Mouse (Mus musculus): ENCODE results near the gene Spata17. TPM values are rescaled to one million over a fixed set of nuclear protein-coding genes. Genes with fewer than 3 reads are reported as not detected.

The Spata17 gene
- total RNA-seq (2015), result not detected in 2 replicates
- total RNA-seq (2017), result not detected in 2 replicates

DNA sequence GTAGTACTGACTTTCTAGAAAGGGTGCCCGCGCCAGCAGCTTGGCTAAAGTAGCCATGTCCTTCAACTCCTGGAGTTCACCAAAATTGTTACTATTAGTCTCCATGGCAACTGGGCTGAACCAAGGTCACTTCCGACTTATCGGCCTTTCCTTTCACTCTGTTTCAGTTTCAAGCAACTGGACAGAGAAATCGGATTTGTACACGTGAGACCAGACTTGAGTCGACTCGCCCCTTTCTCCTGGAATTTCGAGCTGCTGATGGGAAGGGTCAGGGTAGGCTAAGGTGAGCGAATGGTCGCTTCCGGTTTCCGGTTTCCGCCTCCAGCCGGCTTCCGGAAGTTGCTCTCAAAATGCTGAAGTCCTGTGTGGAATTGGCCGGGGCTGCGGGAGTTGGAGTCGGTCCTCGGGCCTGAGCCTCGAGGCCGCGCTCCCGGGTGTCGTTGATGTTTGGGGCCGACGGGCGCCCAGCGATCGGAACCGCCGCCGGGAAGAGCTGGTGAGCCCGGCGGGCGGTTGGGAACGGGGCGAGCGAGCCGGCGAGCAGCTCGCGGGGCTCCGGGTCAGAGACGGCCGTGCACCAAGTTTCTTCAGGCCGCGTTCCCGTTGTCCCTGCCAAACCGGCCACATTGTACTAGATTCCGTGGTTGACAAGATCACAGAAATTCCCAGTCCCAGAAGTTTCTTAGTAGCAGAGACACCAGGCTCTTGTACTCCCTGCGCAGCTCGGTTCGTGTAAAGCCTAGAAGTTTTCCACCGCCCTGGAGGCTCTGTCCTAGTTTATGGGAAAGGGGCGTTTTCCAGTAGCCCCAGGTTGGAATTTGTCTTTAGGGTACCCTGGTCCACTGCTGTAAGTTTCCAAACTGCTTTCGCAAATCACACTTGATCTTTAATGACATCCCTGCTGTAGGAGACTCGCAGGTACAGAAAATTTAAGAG lies at the start of gene Spata17, which contains the start of gene Gpatch2:
Gene Spata17, minus strand, starts transcription at position 285 of the 936 bp plus-strand sequence.
Gene Gpatch2, plus strand, starts transcription at position 328 of the 936 bp plus-strand sequence.
- peak; percentile 94 for ATAC-seq (ENCODE audit: poor library complexity, severe bottlenecking)

DNA sequence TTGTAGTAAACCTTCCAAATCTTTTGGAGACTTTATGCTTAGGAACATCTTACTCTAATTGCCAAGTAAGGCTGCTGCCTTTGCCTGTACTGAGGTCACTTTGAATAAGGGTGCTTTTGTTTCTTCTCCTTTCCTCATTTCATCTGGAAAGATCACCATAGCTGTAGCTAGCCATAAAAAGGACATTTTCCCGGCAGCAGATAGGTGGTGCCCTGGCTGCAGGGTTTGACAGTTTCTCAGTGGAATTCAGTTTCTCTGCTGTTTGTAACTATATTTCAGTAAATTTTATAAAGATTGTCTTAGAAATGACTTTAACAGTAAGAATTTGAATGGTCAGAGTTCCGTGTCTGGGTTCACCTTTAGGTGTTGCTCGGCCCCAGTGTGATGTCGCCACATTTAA lies 43.5 kb upstream of the Spata17 start:
- no peak for ATAC-seq (ENCODE audit: poor library complexity, severe bottlenecking)

DNA sequence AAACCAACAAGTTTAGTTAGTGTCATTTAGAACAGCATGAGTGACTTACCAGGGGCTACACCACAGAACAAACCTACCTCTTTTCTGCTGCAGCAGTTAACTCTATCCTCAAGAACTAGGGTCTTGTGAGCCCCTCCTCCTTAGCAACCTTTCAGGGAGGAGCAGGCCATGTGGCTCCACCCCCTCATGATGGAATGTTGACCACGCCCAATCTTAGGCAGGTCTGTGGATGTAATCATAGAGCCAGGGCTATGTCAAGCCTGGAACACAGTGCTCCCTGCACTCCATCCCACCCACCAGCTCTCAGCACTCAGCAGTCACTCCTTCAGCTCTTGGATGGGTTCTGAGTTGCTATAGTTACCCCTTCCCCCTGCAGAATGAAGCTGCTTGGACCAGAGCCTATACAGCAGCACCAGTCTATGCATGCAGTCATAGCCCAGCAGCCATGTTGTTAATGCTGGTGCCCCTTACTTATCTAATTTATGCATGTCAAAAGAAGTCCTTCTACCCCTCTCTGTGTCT lies 35.5 kb upstream of the Spata17 start:
- no peak for ATAC-seq (ENCODE audit: poor library complexity, severe bottlenecking)

DNA sequence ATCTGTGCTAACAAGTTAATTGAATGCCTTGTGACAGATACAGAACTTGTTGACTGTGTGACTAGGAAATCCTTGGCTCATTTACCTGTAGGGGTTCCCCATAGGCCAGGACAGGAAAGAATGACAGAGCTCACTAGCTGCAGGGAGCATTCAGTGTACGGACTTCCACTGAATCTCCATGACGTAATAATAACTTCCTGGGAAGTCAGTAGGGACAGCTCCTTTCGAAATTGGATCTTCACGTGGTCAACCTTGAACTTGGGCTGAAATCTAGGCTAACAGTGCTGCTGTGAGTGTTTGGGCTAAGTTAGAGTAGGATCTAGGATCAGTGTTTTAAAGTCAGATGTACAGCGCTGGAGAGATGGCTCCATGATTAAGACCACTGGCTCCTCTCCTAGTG lies 29.5 kb upstream of the Spata17 start:
- no peak for ATAC-seq (ENCODE audit: poor library complexity, severe bottlenecking)

DNA sequence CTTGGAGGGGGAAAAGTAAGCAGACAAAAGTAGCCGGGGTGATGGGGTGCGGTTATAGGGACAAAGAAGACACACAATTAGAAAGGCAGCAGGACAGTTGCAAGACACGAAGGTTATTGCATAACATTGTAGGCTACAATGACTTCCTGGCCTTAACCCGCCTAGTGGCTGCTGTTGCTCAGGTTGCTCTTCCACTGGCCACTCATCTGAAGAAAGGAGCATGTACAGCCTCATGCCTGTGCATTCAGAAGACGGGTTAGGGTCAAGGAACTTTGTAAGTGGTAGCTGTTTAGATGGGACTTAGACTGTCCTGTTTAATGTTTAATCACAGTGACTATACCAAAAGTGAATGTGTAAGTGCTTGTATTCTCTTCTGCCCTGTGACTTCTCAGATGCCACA lies 26.1 kb upstream of the Spata17 start:
- ATAC-seq (ENCODE audit: poor library complexity, severe bottlenecking), result peak; percentile 81

DNA sequence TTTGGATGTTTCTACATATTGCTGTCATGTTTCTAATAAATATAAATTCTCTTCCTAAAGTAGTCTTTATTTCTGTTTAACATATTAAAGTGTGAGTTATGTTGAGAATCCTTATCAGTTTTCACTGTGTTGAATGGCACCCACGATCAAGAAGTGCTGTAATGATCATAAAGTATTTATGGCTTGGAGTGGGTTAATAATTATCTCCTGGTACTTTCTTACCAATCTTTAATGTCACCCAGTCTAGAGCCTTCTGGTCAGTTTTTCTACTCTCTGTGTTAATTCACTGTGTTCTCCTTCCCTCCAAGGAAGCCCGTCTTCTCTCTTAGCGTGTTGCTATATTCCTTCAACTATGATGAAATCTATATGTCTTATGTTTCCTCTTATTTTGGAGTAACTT lies 25.0 kb upstream of the Spata17 start:
- no peak for ATAC-seq (ENCODE audit: poor library complexity, severe bottlenecking)

DNA sequence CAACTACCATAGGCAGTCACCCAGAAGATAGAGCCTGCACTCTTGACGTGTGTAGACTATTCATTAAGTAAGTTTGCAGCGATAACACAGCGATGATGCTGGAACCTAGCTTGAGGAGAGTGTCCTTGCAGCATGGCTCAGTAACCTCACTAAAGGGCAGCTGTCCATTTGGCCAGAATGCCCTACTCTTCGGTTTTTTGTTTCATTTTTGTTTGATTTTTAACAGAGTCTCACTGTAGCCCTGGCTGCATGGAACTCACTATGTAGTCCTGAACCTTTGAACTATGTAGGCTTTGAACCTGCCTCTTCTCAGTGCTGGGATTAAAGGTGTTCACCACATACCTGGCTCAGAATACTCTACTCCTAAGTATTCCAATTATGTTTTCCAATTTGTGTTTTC lies 22.8 kb upstream of the Spata17 start:
- no peak for ATAC-seq (ENCODE audit: poor library complexity, severe bottlenecking)

DNA sequence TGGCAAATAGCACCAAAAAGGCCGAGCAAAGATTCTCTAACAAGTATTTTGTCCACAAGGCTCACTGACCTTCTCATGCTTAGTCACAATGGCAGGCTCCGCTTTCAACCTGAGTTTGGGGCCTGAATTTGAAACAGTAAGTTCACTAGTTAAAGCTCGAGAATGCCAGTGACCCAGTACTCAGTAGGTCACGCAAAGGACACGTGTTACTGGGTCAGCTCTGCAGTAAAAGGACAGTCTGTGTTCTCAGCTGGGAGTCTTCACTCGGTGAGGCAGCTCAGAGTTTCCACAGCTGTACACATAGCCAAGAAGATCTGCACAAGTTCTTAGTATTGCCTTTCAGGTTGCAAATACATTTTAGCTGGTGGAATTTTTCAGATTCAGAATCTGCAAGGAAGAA lies 21.0 kb upstream of the Spata17 start:
- ATAC-seq (ENCODE audit: poor library complexity, severe bottlenecking), result no peak

DNA sequence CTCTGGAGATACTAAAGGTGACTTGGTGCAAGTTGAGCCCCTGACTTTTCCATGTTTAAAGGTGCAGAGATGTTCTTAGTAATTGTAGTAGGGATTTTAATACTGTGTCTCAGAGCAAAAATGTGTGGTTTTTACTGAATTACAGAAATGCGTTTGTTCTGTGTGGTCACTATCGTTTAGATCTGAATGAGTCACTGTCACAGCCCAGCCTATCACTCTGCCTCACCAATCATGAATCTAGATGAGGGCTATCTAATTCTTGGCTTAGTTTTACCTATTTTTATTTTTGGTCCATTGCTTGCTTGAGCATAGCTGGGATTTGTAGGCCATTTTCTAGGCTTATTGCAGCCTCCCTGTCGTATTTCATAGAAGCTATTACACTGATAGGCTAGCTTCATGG lies 19.9 kb upstream of the Spata17 start:
- no peak for ATAC-seq (ENCODE audit: poor library complexity, severe bottlenecking)

DNA sequence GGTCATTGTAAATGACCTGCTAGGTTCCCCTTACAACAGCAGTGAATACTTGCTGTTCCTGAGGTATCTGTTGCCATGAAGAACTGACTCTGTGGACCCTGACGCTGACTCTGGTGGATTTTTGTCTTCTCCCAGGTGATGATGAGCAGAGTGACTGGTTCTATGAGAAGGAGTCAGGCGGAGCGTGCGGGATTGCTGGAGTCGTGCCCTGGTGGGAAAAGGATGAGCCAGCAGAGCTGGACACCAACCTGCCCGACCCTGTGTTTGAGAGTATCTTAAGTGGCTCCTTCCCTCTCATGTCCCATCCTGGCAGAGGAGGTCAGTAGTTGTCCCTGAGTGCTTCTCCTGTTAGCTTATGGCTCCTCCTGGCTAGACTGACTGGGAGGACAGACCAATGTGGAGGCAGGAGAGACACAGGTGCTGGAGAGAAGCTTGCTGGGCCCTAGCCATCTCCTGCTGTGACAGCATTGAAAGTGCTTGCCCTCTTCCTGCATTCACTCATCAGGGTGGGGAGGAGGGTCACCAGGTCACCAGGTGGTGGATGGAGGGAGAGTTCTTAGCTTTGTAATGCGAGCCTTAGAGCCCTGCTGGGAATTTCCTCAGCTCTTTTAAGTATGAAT lies 17.8 kb upstream of the Spata17 start:
- ATAC-seq (ENCODE audit: poor library complexity, severe bottlenecking), result no peak

DNA sequence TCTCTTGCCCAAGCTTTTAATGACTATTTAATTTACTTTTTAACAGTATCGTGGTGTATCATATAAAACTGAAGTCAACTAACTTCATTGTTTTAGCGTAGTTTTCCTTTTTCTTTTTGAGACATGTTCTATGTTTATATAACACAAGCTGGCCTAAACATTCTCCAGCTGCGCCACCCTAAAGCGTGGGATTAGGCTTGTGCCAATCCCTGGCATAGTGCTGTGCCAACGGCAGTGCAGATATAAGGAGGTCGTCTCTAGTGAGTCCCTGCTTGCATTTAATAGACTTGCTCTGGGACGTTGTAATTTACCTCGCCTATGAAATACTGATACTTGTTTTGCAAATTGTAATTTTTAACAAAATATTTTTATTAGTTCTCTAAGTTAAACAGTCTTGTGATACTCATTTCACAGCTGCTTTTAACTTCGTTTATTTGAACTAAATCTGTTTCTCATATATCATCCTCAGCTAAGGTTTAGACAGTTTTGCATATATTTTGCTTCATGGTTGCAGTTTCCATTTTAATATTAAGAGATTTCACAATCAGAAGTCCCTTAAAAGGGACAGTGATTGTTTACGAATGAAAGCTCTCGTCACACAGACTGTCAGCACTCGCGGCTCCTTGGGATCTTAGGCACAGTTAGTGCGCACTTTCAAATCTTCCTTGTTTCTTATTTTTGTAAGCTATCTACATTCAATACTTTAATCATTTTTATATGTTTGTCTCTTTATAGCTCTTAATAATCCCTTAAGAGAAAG lies 17.1 kb upstream of the Spata17 start:
- no peak for ATAC-seq (ENCODE audit: poor library complexity, severe bottlenecking)

DNA sequence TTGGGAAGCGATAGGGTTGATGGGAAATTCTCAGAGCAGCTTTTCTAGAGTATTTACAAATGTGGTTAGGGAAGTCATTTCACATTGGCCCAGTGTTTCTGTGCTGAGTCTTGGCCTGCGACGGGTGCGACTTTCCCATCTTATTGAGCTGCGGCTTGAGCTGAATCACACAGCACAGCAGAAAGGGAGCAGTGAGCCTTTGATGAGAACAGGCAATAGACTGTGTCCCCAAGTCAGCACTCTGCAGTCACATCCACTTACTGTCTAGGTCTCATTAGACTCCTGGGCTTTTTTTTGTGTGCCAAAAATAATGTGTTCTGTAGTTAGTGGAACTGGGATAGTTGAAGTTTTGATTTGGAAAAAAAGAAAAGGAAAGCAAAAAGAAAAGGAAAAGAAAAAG lies 15.0 kb upstream of the Spata17 start:
- ATAC-seq (ENCODE audit: poor library complexity, severe bottlenecking), result no peak

DNA sequence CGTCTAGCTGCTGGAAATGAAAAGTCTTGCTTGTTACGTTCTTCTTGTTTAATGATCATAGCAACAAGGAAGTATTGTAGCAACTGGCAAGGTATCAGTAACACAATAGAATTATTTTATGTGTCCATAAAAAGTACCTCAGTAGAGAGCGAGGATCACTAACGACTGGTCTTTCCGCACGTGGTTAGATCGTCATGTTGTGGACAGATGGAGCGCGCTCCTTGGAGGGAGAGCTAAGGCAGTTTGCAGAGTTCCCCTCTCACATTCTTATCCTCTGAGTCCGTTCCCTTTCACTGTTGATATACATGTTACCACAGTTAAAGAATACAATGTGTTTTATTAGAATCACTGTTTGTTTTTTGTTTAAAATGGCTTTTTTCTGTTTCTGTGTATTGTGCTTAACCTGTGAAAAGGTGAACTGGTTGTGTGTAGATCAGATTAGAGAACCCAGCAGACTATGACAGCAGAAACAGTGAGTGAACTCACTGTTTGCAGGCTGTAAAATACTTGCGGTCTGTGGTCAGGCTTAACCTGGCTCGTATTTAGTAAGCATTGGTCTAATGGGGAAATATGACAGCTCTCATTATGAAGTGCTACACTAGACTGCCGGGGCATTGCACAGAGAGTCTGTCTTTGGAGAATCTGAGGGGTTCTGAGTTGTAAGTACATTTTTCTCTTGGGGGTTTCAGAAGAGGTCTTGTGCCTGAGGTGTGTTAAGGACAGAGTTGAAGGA lies 13.3 kb upstream of the Spata17 start:
- peak; percentile 82 for ATAC-seq (ENCODE audit: poor library complexity, severe bottlenecking)

DNA sequence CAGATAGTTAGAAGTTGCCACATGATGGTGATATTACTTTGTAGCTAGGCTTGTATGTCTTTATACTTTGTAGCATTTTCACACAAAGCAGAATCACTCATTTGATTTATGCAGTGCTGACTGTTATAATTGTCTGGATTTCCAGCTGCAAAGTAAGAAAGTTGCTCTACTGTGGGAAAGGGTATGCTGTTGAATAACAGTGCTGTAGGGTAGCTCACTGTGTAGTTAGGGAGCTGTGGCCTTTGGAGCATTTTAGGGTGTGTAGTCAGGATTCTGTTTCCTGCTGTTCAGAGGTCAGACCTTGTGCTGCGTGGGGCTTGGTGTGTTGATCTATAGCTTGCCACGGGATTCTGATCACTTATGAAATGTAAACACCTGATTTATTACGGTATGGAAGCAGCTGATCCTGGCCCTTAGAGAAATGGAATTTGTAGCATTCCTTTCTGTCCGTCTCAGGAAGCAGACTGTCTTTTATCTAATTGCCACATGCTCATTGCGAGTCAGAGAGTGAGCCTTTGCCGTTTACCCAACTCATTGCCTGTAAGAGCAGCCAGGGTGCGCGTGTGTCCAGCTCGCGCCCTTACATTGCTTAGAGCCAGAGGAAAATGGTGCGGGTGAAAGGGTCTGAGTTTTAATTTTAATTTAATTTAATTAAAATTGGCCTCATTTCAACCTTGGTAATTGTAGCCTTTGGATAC lies 11.2 kb upstream of the Spata17 start:
- ATAC-seq (ENCODE audit: poor library complexity, severe bottlenecking), result no peak

DNA sequence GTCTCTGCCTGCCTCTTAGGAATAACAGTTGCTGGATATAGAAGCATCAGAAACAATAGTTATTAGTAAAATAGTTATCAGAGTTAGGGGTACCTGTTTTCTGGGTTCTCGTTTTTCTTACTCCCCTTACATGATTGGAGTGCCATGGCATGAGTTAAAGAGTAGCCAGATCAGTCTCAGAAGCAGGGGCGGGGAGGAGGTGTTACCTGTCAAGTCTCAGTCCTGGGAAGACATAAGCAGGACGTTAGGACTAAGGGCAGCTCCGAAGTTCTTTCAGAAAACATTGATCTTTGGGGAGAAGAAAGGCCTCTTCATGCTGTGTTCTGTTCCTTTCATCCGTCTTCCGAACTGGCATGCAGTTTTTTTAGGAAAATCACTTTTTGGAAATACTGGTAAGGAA lies 5.5 kb upstream of the Spata17 start:
- no peak for ATAC-seq (ENCODE audit: poor library complexity, severe bottlenecking)

DNA sequence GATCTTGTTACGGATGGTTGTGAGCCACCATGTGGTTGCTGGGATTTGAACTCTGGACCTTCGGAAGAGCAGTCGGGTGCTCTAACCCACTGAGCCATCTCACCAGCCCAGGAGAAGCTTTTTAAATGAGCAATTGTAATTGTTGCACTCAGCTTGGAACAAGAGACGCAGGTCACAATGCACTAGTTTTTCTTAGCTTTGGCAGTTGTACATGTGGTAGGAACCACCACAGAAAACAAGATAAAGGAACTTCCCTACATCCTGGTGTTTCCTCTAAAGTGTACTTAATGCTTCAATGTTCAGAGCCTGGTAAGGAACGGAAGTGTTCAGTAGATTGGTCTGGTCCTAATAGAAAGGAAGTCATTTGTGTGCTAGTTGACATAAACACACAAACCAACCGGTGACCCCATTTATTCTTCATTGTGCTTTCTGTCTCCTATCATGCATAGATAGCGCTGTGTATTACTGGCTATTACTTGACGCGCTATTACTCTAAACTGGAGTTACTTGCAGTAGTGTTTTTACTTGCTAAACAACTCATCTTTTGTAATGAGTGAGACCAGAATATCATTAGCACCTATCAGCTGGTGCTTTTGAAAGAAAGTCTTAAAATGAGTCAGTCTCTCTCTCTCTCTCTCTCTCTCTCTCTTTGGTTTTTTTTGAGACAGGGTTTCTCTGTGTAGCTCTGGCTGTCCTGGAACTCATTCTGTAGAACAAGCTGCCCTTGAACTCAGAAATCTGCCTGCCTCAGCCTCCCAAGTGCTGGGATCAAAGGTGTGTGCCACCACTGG lies 1.6 kb upstream of the Spata17 start:
- ATAC-seq (ENCODE audit: poor library complexity, severe bottlenecking), result peak; percentile 28; the same call in 1 of the 2 replicates

DNA sequence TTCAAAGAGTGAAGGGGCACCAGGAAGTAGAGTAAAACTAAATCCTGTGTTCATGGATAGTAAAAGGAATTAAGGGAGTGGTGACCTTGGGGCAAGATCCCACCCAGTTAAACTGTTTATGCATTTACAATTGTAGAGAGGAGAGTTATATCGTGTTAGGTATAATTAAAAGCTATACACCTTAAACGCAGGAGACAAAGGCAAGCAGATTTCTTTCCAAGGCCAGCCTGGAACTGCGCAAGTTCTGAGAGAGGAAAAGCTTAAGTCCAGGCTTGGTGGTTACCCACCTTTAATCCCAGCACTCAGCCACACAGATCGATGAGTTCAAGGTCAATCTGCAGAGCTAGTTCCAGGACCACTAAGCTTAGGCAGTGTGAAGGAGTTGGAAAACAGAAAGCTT lies 4.5 kb downstream of the Spata17 start:
- ATAC-seq (ENCODE audit: poor library complexity, severe bottlenecking), result no peak

DNA sequence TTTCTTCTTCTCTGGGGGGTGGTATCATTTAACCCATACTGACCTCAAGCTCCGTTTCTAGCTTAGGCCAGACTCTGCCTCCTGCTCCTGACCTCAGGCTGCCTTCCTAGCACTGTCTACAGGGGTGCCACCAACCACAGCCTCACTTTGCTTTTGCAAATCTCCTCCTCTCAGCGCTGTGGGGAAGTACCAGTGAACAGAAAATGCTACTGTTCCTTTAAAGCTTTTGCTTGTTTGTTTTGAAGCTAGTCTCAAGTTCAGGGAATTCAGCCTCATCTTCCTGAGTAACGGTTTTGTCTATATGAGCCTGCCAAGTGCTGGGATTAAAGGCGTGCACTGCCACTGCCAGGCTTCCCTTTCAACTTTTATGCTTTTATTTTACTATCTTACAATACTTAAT lies 5.8 kb downstream of the Spata17 start:
- ATAC-seq (ENCODE audit: poor library complexity, severe bottlenecking), result no peak

DNA sequence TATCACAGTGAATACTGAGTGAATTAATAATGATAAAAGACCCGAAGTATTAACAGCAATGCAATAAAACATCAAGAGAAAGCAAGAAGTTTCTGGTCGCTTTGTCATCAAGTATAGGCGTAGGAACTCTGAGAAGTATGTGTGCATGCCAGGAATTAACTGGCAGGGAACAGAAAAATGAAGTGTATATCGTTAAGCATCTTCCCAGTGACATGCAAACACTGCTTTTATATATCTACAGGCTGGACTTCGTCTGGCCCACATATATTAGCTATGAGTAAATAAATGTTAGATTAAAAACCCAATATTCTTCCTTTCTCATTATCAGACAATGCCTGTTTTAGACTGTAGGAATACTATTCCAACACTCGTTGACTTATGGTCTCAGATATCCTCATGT lies 9.8 kb downstream of the Spata17 start:
- no peak for ATAC-seq (ENCODE audit: poor library complexity, severe bottlenecking)
